In genomic region chr10:108113361-108114237, GRCm38 (mm10) we compare ENCODE assay signal across 8 mouse cellular contexts. TPM values are rescaled to one million over a fixed set of nuclear protein-coding genes. Genes with fewer than 3 reads are reported as not detected.
DNase-seq lines count a peak whose midpoint lies in the region; ATAC-seq and TF ChIP-seq lines count a peak whose summit lies in the region.

No protein-coding gene starts in this region.

- H3K36me3 ChIP-seq in heart, adult 2 months (ENCODE audit: control insufficient read depth, insufficient read depth, low read length), result no peaks in the 10 kb centered on the region
- H3K36me3 ChIP-seq in hindbrain, embryonic 14.5 days (replicated peaks; ENCODE audit: control insufficient read depth, insufficient read depth), result no peaks in the 10 kb centered on the region
- no peaks in the 10 kb centered on the region for H3K36me3 ChIP-seq in stomach, postnatal 0 days (ENCODE audit: control insufficient read depth, insufficient read depth, low read length)
- H3K36me3 ChIP-seq in thymus, adult 2 months (ENCODE audit: control insufficient read depth, insufficient read depth, low read length), result no peaks in the 10 kb centered on the region

- DNase-seq in heart, adult 2 months, result peak; percentile 23 to 27
- no peak for DNase-seq in heart, adult 9 months (ENCODE audit: low spot score in 2 of 2)
- peak; percentile 58 for DNase-seq in embryo, embryonic 11 days
- no peak for DNase-seq in hindbrain, embryonic 14.5 days (ENCODE audit: low spot score)
- DNase-seq in lung, postnatal 14 days, result peak; percentile 7
- peak; percentile 77 for DNase-seq in stomach, postnatal 0 days (ENCODE audit: low spot score)
- no peak for DNase-seq in thymus, adult 2 months

- TF ChIP-seq EP300 in heart, adult 2 months (IDR thresholded peaks at IDR 0.05; ENCODE audit: insufficient read depth, low read depth, low read length), result no peak
- no peak for TF ChIP-seq EP300 in stomach, postnatal 0 days (optimal IDR thresholded peaks at IDR 0.05)

- H3K79me2 ChIP-seq in heart, adult 2 months (replicated peaks; ENCODE audit: control insufficient read depth, insufficient read depth, low read length), result no peaks in the 10 kb centered on the region

- no peak for TF ChIP-seq POLR2A in heart, adult 2 months (IDR thresholded peaks at IDR 0.05; ENCODE audit: insufficient read depth, low read depth, low read length)
- no peak for TF ChIP-seq POLR2A in thymus, adult 2 months (IDR thresholded peaks at IDR 0.05; ENCODE audit: control insufficient read depth, extremely low read depth, insufficient read depth, low read length, poor library complexity)

- no peak overlapping the region for H3K27ac ChIP-seq in heart, adult 2 months
- no peak overlapping the region for H3K27ac ChIP-seq in hindbrain, embryonic 14.5 days
- H3K27ac ChIP-seq in stomach, postnatal 0 days (replicated peaks), result no peak overlapping the region
- H3K27ac ChIP-seq in thymus, adult 2 months (ENCODE audit: control insufficient read depth, insufficient read depth, low read length), result no peak overlapping the region

- peak overlapping the region; percentile 2; the same call in 1 of the 2 replicates for H3K9ac ChIP-seq in heart, adult 2 months (ENCODE audit: low read depth, low read length)
- peak overlapping the region; percentile 9; the same call in 1 of the 2 replicates for H3K9ac ChIP-seq in hindbrain, embryonic 14.5 days
- H3K9ac ChIP-seq in stomach, postnatal 0 days (ENCODE audit: low read length), result no peak overlapping the region

- 28% methylated on average over 17 of the region's 17 CpGs for WGBS in heart, adult 2 months
- 45% methylated on average over 17 of the region's 17 CpGs for WGBS in hindbrain, embryonic 14.5 days
- WGBS in stomach, postnatal 0 days, result 26% methylated on average over 17 of the region's 17 CpGs
- WGBS in thymus, adult 2 months, result 83% methylated on average over 17 of the region's 17 CpGs

- peak overlapping the region; percentile 46 for H3K4me2 ChIP-seq in hindbrain, embryonic 14.5 days (replicated peaks)
- H3K4me2 ChIP-seq in stomach, postnatal 0 days (replicated peaks; ENCODE audit: low read depth), result peak overlapping the region; percentile 55

- peak overlapping the region; percentile 13; the same call in 1 of the 2 replicates for H3K4me3 ChIP-seq in heart, adult 2 months
- peak overlapping the region; percentile 20; the same call in 1 of the 2 replicates for H3K4me3 ChIP-seq in hindbrain, embryonic 14.5 days (replicated peaks; ENCODE audit: low read length)
- peak overlapping the region; percentile 18 for H3K4me3 ChIP-seq in stomach, postnatal 0 days (ENCODE audit: low read depth, low read length)
- no peak overlapping the region for H3K4me3 ChIP-seq in thymus, adult 2 months (ENCODE audit: control insufficient read depth, insufficient read depth, low read length)

- intact Hi-C loops in heart, adult 2 months (cut with DNase I), result no loop called here

- H3K4me1 ChIP-seq in heart, adult 2 months (ENCODE audit: control insufficient read depth, insufficient read depth, low read length), result no peaks in the 10 kb centered on the region
- H3K4me1 ChIP-seq in hindbrain, embryonic 14.5 days (replicated peaks; ENCODE audit: control insufficient read depth, insufficient read depth, low read length), result peaks cover 4% of the 10 kb centered on the region; the same call in 1 of the 2 replicates
- 0 out of 2 replicates have a peak, but pooled peaks cover 2% of the 10 kb centered on the region for H3K4me1 ChIP-seq in stomach, postnatal 0 days (replicated peaks; ENCODE audit: control insufficient read depth, insufficient read depth)
- H3K4me1 ChIP-seq in thymus, adult 2 months (replicated peaks; ENCODE audit: control insufficient read depth, insufficient read depth, low read length), result peaks cover 13% of the 10 kb centered on the region

- TF ChIP-seq CTCF in heart, adult 2 months (IDR thresholded peaks at IDR 0.05), result no peak
- TF ChIP-seq CTCF in stomach, postnatal 0 days (IDR thresholded peaks at IDR 0.05; ENCODE audit: low read depth), result no peak
- no peak for TF ChIP-seq CTCF in thymus, adult 2 months (IDR thresholded peaks at IDR 0.05; ENCODE audit: borderline replicate concordance, control insufficient read depth, extremely low read depth, insufficient read depth, low read length, poor library complexity)

- peak; percentile 62; the same call in 1 of the 2 replicates for ATAC-seq in hindbrain, embryonic 14.5 days (ENCODE audit: low FRiP score)
- peak; percentile 93 for ATAC-seq in stomach, postnatal 0 days (ENCODE audit: low FRiP score, low TSS enrichment)
- no peak for ATAC-seq in erythroblast, adult 5-6 weeks (replicated peaks; ENCODE audit: low FRiP score, poor library complexity, severe bottlenecking)

- no peaks in the 10 kb centered on the region for H3K27me3 ChIP-seq in heart, adult 2 months (ENCODE audit: control insufficient read depth, insufficient read depth, low read length)
- no peaks in the 10 kb centered on the region for H3K27me3 ChIP-seq in hindbrain, embryonic 14.5 days (ENCODE audit: control insufficient read depth, insufficient read depth, low read length)
- H3K27me3 ChIP-seq in stomach, postnatal 0 days (ENCODE audit: control insufficient read depth, insufficient read depth, low read length), result no peaks in the 10 kb centered on the region
- no peaks in the 10 kb centered on the region for H3K27me3 ChIP-seq in thymus, adult 2 months (ENCODE audit: control insufficient read depth, insufficient read depth, low read length)

- H3K9me3 ChIP-seq in hindbrain, embryonic 14.5 days (ENCODE audit: control insufficient read depth, low read length), result no peaks in the 10 kb centered on the region
- no peaks in the 10 kb centered on the region for H3K9me3 ChIP-seq in stomach, postnatal 0 days (ENCODE audit: control insufficient read depth, low read length)

RNA-seq across cellular contexts. Expression of gene Ppp1r12a, which starts 48.4 kb away (rescaled TPM):
- 10 to 100 TPM; 58.3 to 59.4 TPM for total RNA-seq in heart, adult 2 months (2021)
- polyA plus RNA-seq in heart, adult 2 months (2012; rRNA removed), result 19.4 and 35.2 TPM in 2 replicates
- 64.0 and 69.6 TPM in 2 replicates for polyA plus RNA-seq in hindbrain, embryonic 14.5 days (2014; fragmentation: Nextera tagmentation; extraction: Ambion mirVana)
- polyA plus RNA-seq in stomach, postnatal 0 days (2015; fragmentation: Nextera tagmentation; extraction: Ambion mirVana), result 71.1 and 72.5 TPM in 2 replicates
- 49.9 and 53.6 TPM in 2 replicates for total RNA-seq in erythroblast, adult 5-6 weeks (2015; ENCODE audit: low replicate concordance)
- 80.1 and 81.4 TPM in 2 replicates for total RNA-seq in erythroblast, adult 5-6 weeks (2017; ENCODE audit: low replicate concordance)
- 28.2 and 29.2 TPM in 2 replicates for polyA plus RNA-seq in thymus, adult 2 months (2012; rRNA removed)

Comparison
In these comparisons a context has a peak if more than half of its experiments do, and no peak if none do; other contexts are left out.
1. DNase-seq: peak in heart, adult 2 months (2 of 2), embryo, embryonic 11 days (single experiment), lung, postnatal 14 days (single experiment) and stomach, postnatal 0 days (single experiment); none in heart, adult 9 months (0 of 2), hindbrain, embryonic 14.5 days (single experiment) and thymus, adult 2 months (single experiment).